Mouse (Mus musculus) hindbrain, embryonic 14.5 days (tissue): Measurements from ENCODE around the gene Hkdc1. TPM values are rescaled to one million over a fixed set of nuclear protein-coding genes. Genes with fewer than 3 reads are reported as not detected.
"Not testable (repeated sequence)": the region's sequence is repeated elsewhere in the genome, so short reads cannot be mapped to it uniquely, and the experiment has no call there.

Experiments used
- ATAC-seq: fragments of 200-750 bp; cut with Nextera tagmentation; 2 replicates; pipeline ENCODE4 v1.8.0; 2017; ENCODE audit warnings: moderate number of reproducible peaks, mild to moderate bottlenecking, moderate TSS enrichment, moderate library complexity; ENCODE audit not compliant: low FRiP score
- DNase-seq: peaks from one replicate; pipeline ENCODE4 v3.0.0-alpha.2; 2015; ENCODE audit warnings: low spot score
- H3K27ac ChIP-seq: fragments of 300-500 bp; sonication (generic); 2 replicates; pipeline ENCODE4 v1.5.1; 2014; ENCODE audit warnings: mild to moderate bottlenecking, moderate library complexity
- H3K27me3 ChIP-seq: fragments of 300-500 bp; sonication (generic); 2 replicates; pipeline ENCODE4 v1.6.1; 2014; ENCODE audit warnings: mild to moderate bottlenecking, low read length, mixed read lengths; ENCODE audit not compliant: control insufficient read depth, insufficient read depth
- H3K36me3 ChIP-seq: fragments of 300-500 bp; sonication (generic); replicated peaks from 2 replicates; pipeline ENCODE4 v1.6.1; 2014; ENCODE audit not compliant: control insufficient read depth, insufficient read depth
- H3K4me1 ChIP-seq: fragments of 300-500 bp; sonication (generic); replicated peaks from 2 replicates; pipeline ENCODE4 v1.6.1; 2014; ENCODE audit warnings: antibody characterized with exemption, low read length, mixed read lengths; ENCODE audit not compliant: control insufficient read depth, insufficient read depth
- H3K4me2 ChIP-seq: fragments of 300-500 bp; sonication (generic); replicated peaks from 2 replicates; pipeline ENCODE4 v1.6.1; 2014; ENCODE audit warnings: mild to moderate bottlenecking, moderate library complexity
- H3K4me3 ChIP-seq: fragments of 300-500 bp; sonication (generic); replicated peaks from 2 replicates; pipeline ENCODE4 v1.5.1; 2014; ENCODE audit warnings: mild to moderate bottlenecking, low read length
- H3K9ac ChIP-seq: fragments of 300-500 bp; sonication (generic); 2 replicates; pipeline ENCODE4 v1.6.1; 2014
- H3K9me3 ChIP-seq: fragments of 300-500 bp; sonication (generic); 2 replicates; pipeline ENCODE4 v1.6.1; 2016; ENCODE audit warnings: low read length; ENCODE audit not compliant: control insufficient read depth
- WGBS: fragments of 180-500 bp; shearing (Covaris S2); extraction: QIAGEN DNeasy Blood & Tissue Kit; methylation state at CpG from one replicate; pipeline ENCODE4 v1.1.7; 2014; 5-methylcytosine and 5-hydroxymethylcytosine counted together
- polyA plus RNA-seq: library from polyadenylated mRNA; unstranded; fragments of >200 nt; fragmentation: Nextera tagmentation; extraction: Ambion mirVana; gene quantifications from 2 replicates; pipeline ENCODE4 v1.2.1, GENCODE M21; 2014

Hkdc1 gene
- 0.34 and 0.59 TPM in 2 replicates for polyA plus RNA-seq

- Histone ChIP-seq H3K27ac (no peak within 1 kb of the TSS), H3K4me3 (no peak within 1 kb of the TSS), H3K4me1 (0 out of 2 replicates have a peak, but pooled peaks cover 3% of the 10 kb centered on the region), H3K9me3 (no peaks in the 10 kb centered on the region), H3K9ac (no peak within 1 kb of the TSS), H3K36me3 (no peaks in the 10 kb centered on the region), H3K4me2 (no peak within 1 kb of the TSS), H3K27me3 (no peaks in the 10 kb centered on the region)
- WGBS, result 40% methylated on average over 15 of the region's 15 CpGs
- DNase-seq (no peak), ATAC-seq (no peak)
Observed at GRCm38 (mm10) chr10:62422255-62422654, at the start of gene Hkdc1. Gene Hkdc1, minus strand, starts transcription at chr10:62422491.

DNA sequence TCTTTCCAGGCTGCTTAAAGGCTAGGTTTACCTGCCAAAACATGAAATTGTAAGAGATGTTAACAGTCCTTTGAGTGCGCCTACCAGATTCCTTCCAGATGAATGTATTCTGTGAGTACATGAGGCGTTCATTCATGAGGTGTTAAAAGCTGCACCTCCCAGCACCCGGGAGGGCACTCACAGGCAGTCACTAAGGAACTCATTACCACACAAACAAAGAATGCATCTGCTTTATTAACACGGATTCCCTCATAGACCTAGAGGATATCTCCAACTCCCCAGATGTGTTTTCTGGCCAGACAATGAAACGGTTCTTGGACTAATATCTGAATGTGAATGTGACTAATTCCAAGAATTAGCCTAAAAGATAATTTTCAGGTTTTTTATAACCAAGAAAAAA, 48.8 kb upstream of the Hkdc1 start:
- no peak overlapping the region for H3K4me3 ChIP-seq
- H3K9ac ChIP-seq, result no peak overlapping the region
- peaks cover 28% of the 10 kb centered on the region; the same call in 1 of the 2 replicates for H3K36me3 ChIP-seq
- no peaks in the 10 kb centered on the region; the same call in 1 of the 2 replicates for H3K4me1 ChIP-seq
- H3K4me2 ChIP-seq, result no peak overlapping the region
- no peak overlapping the region for H3K27ac ChIP-seq
- WGBS, result 54% methylated on average over 5 of the region's 5 CpGs
- DNase-seq (no peak), ATAC-seq (no peak)
- no peaks in the 10 kb centered on the region for H3K27me3 ChIP-seq
- no peaks in the 10 kb centered on the region for H3K9me3 ChIP-seq

DNA sequence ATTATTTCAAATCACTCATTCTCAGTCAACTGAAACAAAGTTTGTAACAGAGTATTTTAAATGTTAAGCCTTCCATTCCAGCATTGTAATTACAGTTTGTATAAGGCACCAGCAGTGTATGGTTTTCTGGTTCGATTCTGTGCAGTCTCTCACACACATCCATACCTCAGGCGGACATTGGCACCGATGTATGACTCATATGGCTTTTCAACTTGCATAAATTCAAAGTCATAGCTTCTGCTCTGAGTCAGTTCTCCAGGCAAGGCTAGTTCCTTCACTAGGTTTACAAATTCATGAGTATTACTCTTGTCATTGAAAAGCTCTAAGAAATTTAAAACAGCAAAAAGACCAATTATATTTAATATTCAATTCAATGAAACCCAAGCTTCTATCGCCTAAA, 47.4 kb upstream of the Hkdc1 start:
- 96% methylated on average over 4 of the region's 4 CpGs for WGBS

GRCm38 (mm10) chr10:62461321-62461720, 39.0 kb upstream of the Hkdc1 start:
- H3K4me1 ChIP-seq, result no peaks in the 10 kb centered on the region
- H3K9ac ChIP-seq, result no peak overlapping the region
- no peak for ATAC-seq
- H3K27ac ChIP-seq, result no peak overlapping the region
- no peaks in the 10 kb centered on the region for H3K27me3 ChIP-seq
- DNase-seq, result no peak
- H3K4me3 ChIP-seq, result no peak overlapping the region
- H3K4me2 ChIP-seq, result no peak overlapping the region
- no peaks in the 10 kb centered on the region for H3K9me3 ChIP-seq
- peaks cover 56% of the 10 kb centered on the region for H3K36me3 ChIP-seq

More for the DNA sequence above, 47.4 kb upstream of the Hkdc1 start:
- no peak for ATAC-seq
- Histone ChIP-seq H3K9ac (no peak overlapping the region), H3K27ac (no peak overlapping the region), H3K9me3 (no peaks in the 10 kb centered on the region), H3K4me3 (no peak overlapping the region), H3K36me3 (peaks cover 26% of the 10 kb centered on the region; the same call in 1 of the 2 replicates), H3K4me2 (no peak overlapping the region), H3K27me3 (no peaks in the 10 kb centered on the region), H3K4me1 (no peaks in the 10 kb centered on the region; the same call in 1 of the 2 replicates)
- no peak for DNase-seq

GRCm38 (mm10) chr10:62452001-62452400, 29.7 kb upstream of the Hkdc1 start:
- H3K27me3 ChIP-seq, H3K4me3 ChIP-seq, ATAC-seq, H3K9me3 ChIP-seq, H3K9ac ChIP-seq, DNase-seq, H3K27ac ChIP-seq, H3K4me2 ChIP-seq: not testable (repeated sequence)
- Histone ChIP-seq H3K4me1 (peaks cover 18% of the 10 kb centered on the region), H3K36me3 (peaks cover 36% of the 10 kb centered on the region)
- WGBS, result 75% methylated on average over 11 of the region's 11 CpGs

DNA sequence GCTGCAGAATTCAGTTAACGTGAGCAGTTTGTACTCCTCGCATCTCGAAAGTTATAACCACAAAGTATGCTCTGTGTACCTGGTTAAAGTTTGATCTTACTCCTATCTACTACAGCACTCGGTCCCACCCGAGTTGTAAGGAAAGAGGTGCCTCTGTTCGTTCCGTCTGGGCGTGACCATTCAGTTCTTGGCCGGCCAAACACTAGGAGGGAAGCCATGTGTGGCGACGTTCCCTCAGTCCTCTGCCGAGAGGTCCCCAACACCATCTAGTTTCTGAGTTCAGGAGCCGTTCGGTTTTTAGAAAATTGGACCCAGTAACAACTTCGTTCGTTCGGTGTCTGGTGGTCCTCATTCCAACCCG, 28.0 kb upstream of the Hkdc1 start:
- Histone ChIP-seq H3K27ac (peak overlapping the region; percentile 87), H3K4me3 (peak overlapping the region; percentile 85), H3K9me3 (no peaks in the 10 kb centered on the region), H3K27me3 (no peaks in the 10 kb centered on the region), H3K36me3 (peaks cover 37% of the 10 kb centered on the region), H3K9ac (peak overlapping the region; percentile 92), H3K4me2 (peak overlapping the region; percentile 69), H3K4me1 (peaks cover 18% of the 10 kb centered on the region)
- DNase-seq (no peak), ATAC-seq (no peak)
- WGBS, result 41% methylated on average over 18 of the region's 18 CpGs

- DNase-seq (peak; percentile 94), ATAC-seq (peak; percentile 93)
- H3K27ac ChIP-seq, result peak within 1 kb of the TSS; percentile 87
- H3K9ac ChIP-seq, result peak within 1 kb of the TSS; percentile 92
- H3K9me3 ChIP-seq, result no peaks in the 10 kb centered on the region
- no peaks in the 10 kb centered on the region for H3K27me3 ChIP-seq
- peak within 1 kb of the TSS; percentile 85 for H3K4me3 ChIP-seq
- WGBS, result under 1% methylated on average over 73 of the region's 73 CpGs
- H3K4me1 ChIP-seq, result peaks cover 18% of the 10 kb centered on the region
- H3K4me2 ChIP-seq, result peak within 1 kb of the TSS; percentile 69
- H3K36me3 ChIP-seq, result peaks cover 38% of the 10 kb centered on the region
Observed at GRCm38 (mm10) chr10:62449364-62450279, 27.3 kb upstream of the Hkdc1 start, which contains the start of the genes 4930507D05Rik and Supv3l1. Gene 4930507D05Rik, plus strand, starts transcription at chr10:62449489. Gene Supv3l1, minus strand, starts transcription at chr10:62449738.

DNA sequence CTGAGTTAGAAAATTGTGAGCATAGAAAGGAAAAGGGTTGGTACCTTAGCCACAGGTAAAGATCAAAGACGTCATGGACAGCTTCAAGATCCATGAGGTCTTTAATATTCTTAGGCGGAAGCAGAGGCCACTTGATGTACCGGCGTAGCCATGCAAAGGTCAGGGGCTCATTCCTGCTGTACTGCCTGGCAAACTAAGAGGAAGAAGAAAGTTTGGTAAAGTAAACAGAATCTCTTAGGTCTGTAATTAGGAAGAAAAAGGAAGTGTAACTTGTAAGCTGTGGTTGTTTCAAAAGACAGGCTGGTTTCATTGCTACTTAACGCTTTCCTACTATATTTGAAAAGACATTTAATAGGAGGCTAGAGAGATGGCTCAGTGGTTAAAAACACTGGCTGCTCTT, 8.1 kb upstream of the Hkdc1 start:
- Histone ChIP-seq H3K4me3 (no peak overlapping the region), H3K36me3 (peaks cover 79% of the 10 kb centered on the region), H3K9me3 (no peaks in the 10 kb centered on the region), H3K27ac (no peak overlapping the region), H3K27me3 (no peaks in the 10 kb centered on the region), H3K4me2 (no peak overlapping the region), H3K4me1 (0 out of 2 replicates have a peak, but pooled peaks cover 1% of the 10 kb centered on the region), H3K9ac (no peak overlapping the region)
- DNase-seq (no peak), ATAC-seq (no peak)
- 96% methylated on average over 5 of the region's 5 CpGs for WGBS

DNA sequence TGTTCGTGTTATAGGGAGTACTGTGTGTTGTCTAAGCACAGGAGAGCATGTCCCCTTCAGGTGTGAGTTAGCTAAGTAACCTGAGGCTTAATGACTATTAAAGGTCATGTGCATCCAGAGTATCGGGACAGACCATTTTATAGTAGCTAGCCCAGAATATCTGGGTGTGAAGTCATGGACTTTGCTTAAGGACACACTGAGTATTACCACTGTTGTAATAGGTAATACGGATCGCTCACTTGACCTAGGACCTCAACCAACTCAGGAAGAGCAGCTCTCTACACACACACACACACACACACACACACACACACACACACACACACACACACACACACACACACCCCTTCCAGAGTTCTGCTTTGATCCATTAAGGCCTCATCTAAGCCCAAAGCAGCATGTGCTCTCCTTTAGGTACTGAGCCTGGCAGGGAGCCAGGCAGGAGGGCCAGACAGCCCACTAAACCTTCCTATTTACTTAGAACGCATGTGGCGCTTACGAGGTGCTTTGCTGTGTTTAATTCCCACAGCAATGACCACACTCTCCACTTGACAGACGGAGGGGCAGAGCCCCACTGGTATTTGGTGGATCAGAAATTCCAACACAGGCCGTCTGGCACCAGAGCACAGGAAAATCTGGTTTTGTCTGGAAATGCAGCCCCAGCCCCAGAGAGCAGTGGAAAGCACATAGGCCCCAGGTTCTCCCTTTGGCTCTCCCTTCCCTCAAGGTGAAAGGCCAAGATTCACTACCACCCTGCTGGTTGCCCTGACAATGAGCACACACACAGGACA, 3.0 kb upstream of the Hkdc1 start:
- ATAC-seq, result no peak

More for the DNA sequence above, 3.0 kb upstream of the Hkdc1 start:
- no peak overlapping the region for H3K27ac ChIP-seq
- peaks cover 28% of the 10 kb centered on the region for H3K36me3 ChIP-seq
- no peaks in the 10 kb centered on the region for H3K9me3 ChIP-seq
- no peak overlapping the region for H3K9ac ChIP-seq
- H3K4me3 ChIP-seq, result no peak overlapping the region
- no peak for DNase-seq
- H3K4me2 ChIP-seq, result no peak overlapping the region
- WGBS, result 53% methylated on average over 9 of the region's 9 CpGs
- H3K4me1 ChIP-seq, result 0 out of 2 replicates have a peak, but pooled peaks cover 3% of the 10 kb centered on the region
- H3K27me3 ChIP-seq, result no peaks in the 10 kb centered on the region
